8 mouse cellular contexts compared by ENCODE assay signal in genomic region chr11:97568729-97569128, GRCm38 (mm10). TPM values are rescaled to one million over a fixed set of nuclear protein-coding genes. Genes with fewer than 3 reads are reported as not detected.
DNase-seq lines count a peak whose midpoint lies in the region; ATAC-seq and TF ChIP-seq lines count a peak whose summit lies in the region.

No protein-coding gene starts in this region.

- intact Hi-C loops in heart, postnatal 25 days (cut with DNase I), result no loop called here

- H3K36me3 ChIP-seq in CH12.LX (replicated peaks in 1 of 2; ENCODE audit: control insufficient read depth in 1 of 2, insufficient read depth in 1 of 2, low read length in 1 of 2), result no peaks in the 10 kb centered on the region
- no peaks in the 10 kb centered on the region for H3K36me3 ChIP-seq in forebrain, embryonic 13.5 days (ENCODE audit: poor library complexity, severe bottlenecking)
- H3K36me3 ChIP-seq in lung, embryonic 14.5 days (ENCODE audit: insufficient read depth), result no peaks in the 10 kb centered on the region

- no peak for TF ChIP-seq CTCF in CH12.LX (conservative IDR thresholded peaks at IDR 0.05 in 1 of 2, IDR thresholded peaks at IDR 0.05 in 1 of 2; ENCODE audit: low read depth in 2 of 2, low read length in 2 of 2)
- peak; percentile 11; the same call in 1 of the 2 replicates for TF ChIP-seq CTCF in lung, embryonic 14.5 days (IDR thresholded peaks at IDR 0.05; ENCODE audit: low read depth)

- H3K9ac ChIP-seq in CH12.LX (ENCODE audit: insufficient read depth, low read depth), result no peak overlapping the region
- 0 out of 2 replicates have a peak overlapping the region, but pooled peaks have one; percentile 53 for H3K9ac ChIP-seq in forebrain, embryonic 13.5 days
- no peak overlapping the region for H3K9ac ChIP-seq in lung, embryonic 14.5 days

- TF ChIP-seq POLR2A in CH12.LX (IDR thresholded peaks at IDR 0.05; ENCODE audit: low read depth, low read length), result no peak

- no peak overlapping the region for H3K4me3 ChIP-seq in CH12.LX (replicated peaks in 1 of 3; ENCODE audit: low read depth in 2 of 3, low read length in 2 of 3, poor library complexity in 1 of 3)
- H3K4me3 ChIP-seq in forebrain, embryonic 13.5 days, result 0 out of 2 replicates have a peak overlapping the region, but pooled peaks have one; percentile 7
- H3K4me3 ChIP-seq in lung, embryonic 14.5 days (ENCODE audit: low read depth, low read length), result no peak overlapping the region

- no peak overlapping the region for H3K4me2 ChIP-seq in CH12.LX (ENCODE audit: insufficient read depth, low read depth, poor library complexity, severe bottlenecking)
- H3K4me2 ChIP-seq in forebrain, embryonic 13.5 days, result peak overlapping the region; percentile 79
- H3K4me2 ChIP-seq in lung, embryonic 14.5 days, result peak overlapping the region; percentile 1; the same call in 1 of the 2 replicates

- H3K27me3 ChIP-seq in CH12.LX (replicated peaks), result peaks cover 100% of the 10 kb centered on the region
- H3K27me3 ChIP-seq in forebrain, embryonic 13.5 days, result peaks cover 2% of the 10 kb centered on the region; the same call in 1 of the 2 replicates
- H3K27me3 ChIP-seq in lung, embryonic 14.5 days (ENCODE audit: insufficient read depth, low read length), result peaks cover 48% of the 10 kb centered on the region

- H3K4me1 ChIP-seq in CH12.LX (ENCODE audit: control insufficient read depth in 1 of 2, insufficient read depth in 2 of 2), result peaks cover 0 to 4% of the 10 kb centered on the region in 2 experiments; a peak in 1 of 4 replicates
- H3K4me1 ChIP-seq in forebrain, embryonic 13.5 days, result peaks cover 100% of the 10 kb centered on the region
- 0 out of 2 replicates have a peak, but pooled peaks cover 6% of the 10 kb centered on the region for H3K4me1 ChIP-seq in lung, embryonic 14.5 days (ENCODE audit: insufficient read depth)

- in situ Hi-C loops in CH12.LX (cut with MboI; ENCODE audit: low pct_ligation_motif_present, low pct_unique_long_range_greater_than_20kb, low sequenced_read_pairs), result loop anchor here (5.0 kb wide), 1 partner anchor 36 kb away; no protein-coding TSS in a partner anchor

- WGBS in forebrain, embryonic 13.5 days, result 6% methylated on average over 8 of the region's 8 CpGs
- WGBS in lung, embryonic 14.5 days, result 8% methylated on average over 8 of the region's 8 CpGs

- DNase-seq in CH12.LX (ENCODE audit: extremely low read depth), result peak; percentile 78
- peak; percentile 44 for DNase-seq in heart, postnatal 25 days (ENCODE audit: low spot score)
- peak; percentile 80 to 86 for DNase-seq in kidney, postnatal 36 days
- DNase-seq in lung, embryonic 14.5 days, result peak; percentile 94
- DNase-seq in ovary, postnatal 14 days (ENCODE audit: low spot score), result peak; percentile 72
- peak; percentile 78 for DNase-seq in yolk sac, embryonic 10.5 days (ENCODE audit: low spot score)

- peak; percentile 45; the same call in 1 of the 2 replicates for ATAC-seq in cerebellum, adult (ENCODE audit: insufficient number of reproducible peaks, low FRiP score, low TSS enrichment)
- peak; percentile 52 for ATAC-seq in forebrain, embryonic 13.5 days
- ATAC-seq in lung, embryonic 14.5 days (ENCODE audit: insufficient read depth), result peak; percentile 71

- H3K79me2 ChIP-seq in CH12.LX (replicated peaks; ENCODE audit: control insufficient read depth, extremely low read depth, insufficient read depth, poor library complexity, severe bottlenecking), result no peaks in the 10 kb centered on the region

- dilution Hi-C loops in CH12.LX (cut with MboI; ENCODE audit: extremely low pct_ligation_motif_present, extremely low pct_unique_long_range_greater_than_20kb, low sequenced_read_pairs), result no loop called here

- H3K27ac ChIP-seq in CH12.LX (ENCODE audit: insufficient read depth, low read depth), result no peak overlapping the region
- H3K27ac ChIP-seq in forebrain, embryonic 13.5 days, result peak overlapping the region; percentile 97
- no peak overlapping the region for H3K27ac ChIP-seq in lung, embryonic 14.5 days (ENCODE audit: low read depth)

- no peak for TF ChIP-seq EP300 in CH12.LX (IDR thresholded peaks at IDR 0.05; ENCODE audit: low read length)

- TF ChIP-seq RAD21 in CH12.LX (IDR thresholded peaks at IDR 0.05; ENCODE audit: low read depth, low read length), result no peak

- H3K9me3 ChIP-seq in CH12.LX (replicated peaks; ENCODE audit: low read length), result no peaks in the 10 kb centered on the region
- H3K9me3 ChIP-seq in forebrain, embryonic 13.5 days (replicated peaks), result no peaks in the 10 kb centered on the region
- H3K9me3 ChIP-seq in lung, embryonic 14.5 days (ENCODE audit: low read depth, low read length), result no peaks in the 10 kb centered on the region

TF ChIP-seq in CH12.LX, 34 proteins besides CTCF, POLR2A, EP300 and RAD21:
- TF ChIP-seq POLR2AphosphoS2 (IDR thresholded peaks at IDR 0.05; ENCODE audit: low read depth, low read length), result no peak
- no peak for TF ChIP-seq KAT2A (IDR thresholded peaks at IDR 0.05; ENCODE audit: insufficient replicate concordance, low read length)
- TF ChIP-seq ELF1 (IDR thresholded peaks at IDR 0.05; ENCODE audit: low read depth, low read length), result no peak
- TF ChIP-seq USF2 (conservative IDR thresholded peaks at IDR 0.05; ENCODE audit: low read depth, low read length), result peak; percentile 29; the same call in 1 of the 2 replicates
- peak; percentile 64; the same call in 1 of the 2 replicates for TF ChIP-seq BHLHE40 (IDR thresholded peaks at IDR 0.05; ENCODE audit: low read depth, low read length)
- peak; percentile 47; the same call in 1 of the 2 replicates for TF ChIP-seq MAZ (IDR thresholded peaks at IDR 0.05; ENCODE audit: low read depth, low read length)
- no peak for TF ChIP-seq ZNF384 (IDR thresholded peaks at IDR 0.05; ENCODE audit: low read depth, low read length)

RNA-seq across cellular contexts. Expression of gene Srcin1, which starts 7.3 kb away (rescaled TPM):
- 0.08 TPM in 2 replicates for total RNA-seq in CH12.LX (2012; rRNA removed)
- not detected in 2 replicates for total RNA-seq in CH12.LX (2014; rRNA removed)
- polyA plus RNA-seq in CH12.LX (2012; ENCODE audit: insufficient read length, low read depth), result 0.09 and 0.12 TPM in 2 replicates
- 5.6 and 6.4 TPM in 2 replicates for polyA plus RNA-seq in forebrain, embryonic 13.5 days (2015; fragmentation: Nextera tagmentation; extraction: Ambion mirVana)
- total RNA-seq in heart, postnatal 25 days (2021), result under 1 TPM; 0.20 to 0.47 TPM
- polyA plus RNA-seq in lung, embryonic 14.5 days (2014; fragmentation: Nextera tagmentation; extraction: Ambion mirVana), result 0.68 and 0.70 TPM in 2 replicates

Comparison
In these comparisons a context has a peak if more than half of its experiments do, and no peak if none do; other contexts are left out.
1. DNase-seq: peak in every context shown above with its lines; median percentile 94 in lung, embryonic 14.5 days; 83 in kidney, postnatal 36 days; 78 in CH12.LX; 78 in yolk sac, embryonic 10.5 days; 72 in ovary, postnatal 14 days; 44 in heart, postnatal 25 days.